Mouse (Mus musculus): ENCODE results near the gene Plac9a. TPM values are rescaled to one million over a fixed set of nuclear protein-coding genes. Genes with fewer than 3 reads are reported as not detected.
A peak's percentile ranks its signal among the peaks of the same experiment; 100 is the strongest.

The Plac9a gene
- polyA plus RNA-seq, 1 experiment: 17.1 TPM

- H3K27ac ChIP-seq (ENCODE audit: insufficient read depth, low read length): peak within 1 kb of the TSS; percentile 79
- H3K27me3 ChIP-seq (ENCODE audit: control insufficient read depth, insufficient read depth, low read length, poor library complexity, severe bottlenecking): no peaks in the 10 kb centered on the region
- peaks cover 14% of the 10 kb centered on the region for H3K4me1 ChIP-seq (ENCODE audit: control insufficient read depth, insufficient read depth, low read length)
- peak within 1 kb of the TSS; percentile 75 for H3K9ac ChIP-seq (ENCODE audit: low read depth, poor library complexity, severe bottlenecking)
- H3K4me3 ChIP-seq (ENCODE audit: low read depth, low read length): peak within 1 kb of the TSS; percentile 77
- no peaks in the 10 kb centered on the region for H3K9me3 ChIP-seq (replicated peaks; ENCODE audit: control insufficient read depth, insufficient read depth, low read length, poor library complexity, severe bottlenecking)
- TF ChIP-seq CTCF (IDR thresholded peaks at IDR 0.05; ENCODE audit: low read depth, low read length) (no peak), EP300 (IDR thresholded peaks at IDR 0.05; ENCODE audit: insufficient read depth, low read depth, low read length) (no peak), POLR2A (IDR thresholded peaks at IDR 0.05; ENCODE audit: insufficient read depth, low read length) (peak; percentile 68)
- no peaks in the 10 kb centered on the region for H3K36me3 ChIP-seq (ENCODE audit: control insufficient read depth, insufficient read depth, low read length, poor library complexity, severe bottlenecking)
These were observed 60.8 kb downstream of the Plac9a start, which contains the start of gene Anxa11 for GRCm38 (mm10) chr14:25841991-25842687. TSS of gene Anxa11 (plus strand) at chr14:25842156.

GRCm38 (mm10) chr14:25841579-25841978 is 61.3 kb downstream of the Plac9a start:
- Histone ChIP-seq H3K27me3 (ENCODE audit: control insufficient read depth, insufficient read depth, low read length, poor library complexity, severe bottlenecking) (no peaks in the 10 kb centered on the region), H3K4me1 (ENCODE audit: control insufficient read depth, insufficient read depth, low read length) (peaks cover 12% of the 10 kb centered on the region), H3K36me3 (ENCODE audit: control insufficient read depth, insufficient read depth, low read length, poor library complexity, severe bottlenecking) (no peaks in the 10 kb centered on the region), H3K4me3 (ENCODE audit: low read depth, low read length) (no peak overlapping the region), H3K9me3 (replicated peaks; ENCODE audit: control insufficient read depth, insufficient read depth, low read length, poor library complexity, severe bottlenecking) (no peaks in the 10 kb centered on the region), H3K9ac (ENCODE audit: low read depth, poor library complexity, severe bottlenecking) (peak overlapping the region; percentile 16; the same call in 1 of the 2 replicates), H3K27ac (ENCODE audit: insufficient read depth, low read length) (peak overlapping the region; percentile 77)
- TF ChIP-seq EP300 (IDR thresholded peaks at IDR 0.05; ENCODE audit: insufficient read depth, low read depth, low read length) (no peak), POLR2A (IDR thresholded peaks at IDR 0.05; ENCODE audit: insufficient read depth, low read length) (no peak), CTCF (IDR thresholded peaks at IDR 0.05; ENCODE audit: low read depth, low read length) (no peak)

GRCm38 (mm10) chr14:25840961-25841360 is 61.9 kb downstream of the Plac9a start:
- Histone ChIP-seq H3K4me1 (ENCODE audit: control insufficient read depth, insufficient read depth, low read length) (peaks cover 9% of the 10 kb centered on the region), H3K36me3 (ENCODE audit: control insufficient read depth, insufficient read depth, low read length, poor library complexity, severe bottlenecking) (no peaks in the 10 kb centered on the region), H3K9ac (ENCODE audit: low read depth, poor library complexity, severe bottlenecking) (no peak overlapping the region), H3K4me3 (ENCODE audit: low read depth, low read length) (no peak overlapping the region), H3K9me3 (replicated peaks; ENCODE audit: control insufficient read depth, insufficient read depth, low read length, poor library complexity, severe bottlenecking) (no peaks in the 10 kb centered on the region), H3K27me3 (ENCODE audit: control insufficient read depth, insufficient read depth, low read length, poor library complexity, severe bottlenecking) (no peaks in the 10 kb centered on the region), H3K27ac (ENCODE audit: insufficient read depth, low read length) (peak overlapping the region; percentile 98)
- peak; percentile 96 for TF ChIP-seq EP300 (IDR thresholded peaks at IDR 0.05; ENCODE audit: insufficient read depth, low read depth, low read length)
- no peak for TF ChIP-seq CTCF (IDR thresholded peaks at IDR 0.05; ENCODE audit: low read depth, low read length)
- no peak for TF ChIP-seq POLR2A (IDR thresholded peaks at IDR 0.05; ENCODE audit: insufficient read depth, low read length)

GRCm38 (mm10) chr14:25839791-25840190 is 63.1 kb downstream of the Plac9a start:
- H3K27me3 ChIP-seq (ENCODE audit: control insufficient read depth, insufficient read depth, low read length, poor library complexity, severe bottlenecking): no peaks in the 10 kb centered on the region
- no peak for TF ChIP-seq EP300 (IDR thresholded peaks at IDR 0.05; ENCODE audit: insufficient read depth, low read depth, low read length)
- no peak for TF ChIP-seq CTCF (IDR thresholded peaks at IDR 0.05; ENCODE audit: low read depth, low read length)
- H3K4me3 ChIP-seq (ENCODE audit: low read depth, low read length): no peak overlapping the region
- no peak overlapping the region for H3K9ac ChIP-seq (ENCODE audit: low read depth, poor library complexity, severe bottlenecking)
- H3K27ac ChIP-seq (ENCODE audit: insufficient read depth, low read length): peak overlapping the region; percentile 59; the same call in 1 of the 2 replicates
- no peaks in the 10 kb centered on the region for H3K9me3 ChIP-seq (replicated peaks; ENCODE audit: control insufficient read depth, insufficient read depth, low read length, poor library complexity, severe bottlenecking)
- no peaks in the 10 kb centered on the region for H3K36me3 ChIP-seq (ENCODE audit: control insufficient read depth, insufficient read depth, low read length, poor library complexity, severe bottlenecking)
- H3K4me1 ChIP-seq (ENCODE audit: control insufficient read depth, insufficient read depth, low read length): peaks cover 9% of the 10 kb centered on the region

- Histone ChIP-seq H3K9me3 (replicated peaks; ENCODE audit: control insufficient read depth, insufficient read depth, low read length, poor library complexity, severe bottlenecking) (no peaks in the 10 kb centered on the region), H3K27me3 (ENCODE audit: control insufficient read depth, insufficient read depth, low read length, poor library complexity, severe bottlenecking) (no peaks in the 10 kb centered on the region), H3K9ac (ENCODE audit: low read depth, poor library complexity, severe bottlenecking) (no peak overlapping the region), H3K4me1 (ENCODE audit: control insufficient read depth, insufficient read depth, low read length) (peaks cover 7% of the 10 kb centered on the region), H3K4me3 (ENCODE audit: low read depth, low read length) (no peak overlapping the region), H3K27ac (ENCODE audit: insufficient read depth, low read length) (no peak overlapping the region), H3K36me3 (ENCODE audit: control insufficient read depth, insufficient read depth, low read length, poor library complexity, severe bottlenecking) (no peaks in the 10 kb centered on the region)
- TF ChIP-seq POLR2A (IDR thresholded peaks at IDR 0.05; ENCODE audit: insufficient read depth, low read length) (no peak), CTCF (IDR thresholded peaks at IDR 0.05; ENCODE audit: low read depth, low read length) (no peak), EP300 (IDR thresholded peaks at IDR 0.05; ENCODE audit: insufficient read depth, low read depth, low read length) (no peak)
These were observed 64.5 kb downstream of the Plac9a start for GRCm38 (mm10) chr14:25838411-25838810.

Other genes starting within 250 kb of the Plac9a start
- gene Ppif, start 208.9 kb downstream of the Plac9a start, polyA plus RNA-seq (2011; ENCODE audit: insufficient read depth, insufficient read length, low read depth, missing spikeins): 41.1 and 42.2 TPM in 2 replicates
- 9.0 and 9.5 TPM in 2 replicates for gene Zcchc24, start 134.1 kb downstream of the Plac9a start, polyA plus RNA-seq (2011; ENCODE audit: insufficient read depth, insufficient read length, low read depth, missing spikeins)
- 106 and 109 TPM in 2 replicates for gene Anxa11, start 60.9 kb downstream of the Plac9a start, polyA plus RNA-seq (2011; ENCODE audit: insufficient read depth, insufficient read length, low read depth, missing spikeins)
- 9.0 and 12.3 TPM in 2 replicates for gene Tmem254a, start 24.6 kb upstream of the Plac9a start, polyA plus RNA-seq (2011; ENCODE audit: insufficient read depth, insufficient read length, low read depth, missing spikeins)
- gene Cphx1, start 35.2 kb upstream of the Plac9a start, polyA plus RNA-seq (2011; ENCODE audit: insufficient read depth, insufficient read length, low read depth, missing spikeins): 3.1 TPM in 1 of 2 replicates, not detected in the other
- 11.3 and 14.7 TPM in 2 replicates for gene Duxbl1, start 75.5 kb upstream of the Plac9a start, polyA plus RNA-seq (2011; ENCODE audit: insufficient read depth, insufficient read length, low read depth, missing spikeins)
- 4.1 and 8.3 TPM in 2 replicates for gene Gm9780, start 139.6 kb upstream of the Plac9a start, polyA plus RNA-seq (2011; ENCODE audit: insufficient read depth, insufficient read length, low read depth, missing spikeins)
- gene Tmem254c, start 164.3 kb upstream of the Plac9a start, polyA plus RNA-seq (2011; ENCODE audit: insufficient read depth, insufficient read length, low read depth, missing spikeins): 6.7 and 16.3 TPM in 2 replicates
- gene Cphx2, start 178.4 kb upstream of the Plac9a start, polyA plus RNA-seq (2011; ENCODE audit: insufficient read depth, insufficient read length, low read depth, missing spikeins): not detected in 2 replicates
- 3.9 and 4.3 TPM in 2 replicates for gene Cphx3, start 179.2 kb upstream of the Plac9a start, polyA plus RNA-seq (2011; ENCODE audit: insufficient read depth, insufficient read length, low read depth, missing spikeins)
- gene Duxbl2, start 215.2 kb upstream of the Plac9a start, polyA plus RNA-seq (2011; ENCODE audit: insufficient read depth, insufficient read length, low read depth, missing spikeins): 11.2 and 35.4 TPM in 2 replicates